Mouse (Mus musculus) erythroblast, embryonic 14.5 days (primary cell): ENCODE measurements around the gene Atox1.

ENCODE experiments used
- GATA1 ChIP-seq: IDR thresholded peaks from 2 replicates; pipeline ENCODE4 v1.6.1; 2012; ENCODE audit warnings: low read length, inconsistent platforms, mixed read lengths
- TAL1 ChIP-seq: IDR thresholded peaks from 3 replicates; pipeline ENCODE4 v1.6.1; 2012; ENCODE audit warnings: low read length, inconsistent platforms, mixed read lengths

GRCm38 (mm10) chr11:55405601-55406469, 55.2 kb downstream of the Atox1 start:
- TF ChIP-seq TAL1 (no peak), GATA1 (no peak)
